Mouse (Mus musculus): ENCODE measurements around the gene Arf1. TPM values are rescaled to one million over a fixed set of nuclear protein-coding genes. Genes with fewer than 3 reads are reported as not detected.

Arf1 gene
- polyA plus RNA-seq, 1 experiment: 565 TPM

- DNase-seq (ENCODE audit: low read depth): no peak
- TF ChIP-seq POLR2A (IDR thresholded peaks at IDR 0.05; ENCODE audit: borderline replicate concordance, extremely low read depth, insufficient read depth, insufficient read length, poor library complexity, severe bottlenecking) (no peak), CTCF (IDR thresholded peaks at IDR 0.05; ENCODE audit: borderline replicate concordance, extremely low read depth, insufficient read depth, insufficient read length) (no peak)
Observed at GRCm38 (mm10) chr11:59209580-59209979, 18.5 kb downstream of the Arf1 start.

DNA sequence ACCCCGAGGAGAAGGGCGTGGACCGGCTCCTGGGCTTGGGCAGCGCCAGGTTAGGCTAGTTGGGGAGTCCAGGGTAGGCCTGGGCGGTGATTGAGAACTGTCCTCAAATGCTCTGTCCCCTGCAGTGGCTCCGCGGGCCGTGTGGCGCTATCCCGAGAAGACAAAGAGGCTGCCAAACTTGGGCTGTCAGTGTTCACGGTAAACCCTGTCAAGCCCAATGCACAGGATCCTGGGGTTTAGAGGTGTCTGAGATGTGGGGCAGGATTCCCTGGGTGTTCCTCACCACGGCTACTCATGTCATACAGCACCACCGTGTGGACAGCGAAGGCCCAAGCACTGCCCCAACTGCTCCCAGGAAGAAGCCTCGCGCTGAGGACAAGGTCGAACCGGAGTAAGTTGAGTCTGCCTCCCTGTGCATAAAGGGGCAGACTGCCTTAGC, 19.0 kb downstream of the Arf1 start:
- TF ChIP-seq POLR2A (IDR thresholded peaks at IDR 0.05; ENCODE audit: borderline replicate concordance, extremely low read depth, insufficient read depth, insufficient read length, poor library complexity, severe bottlenecking): no peak
- peak; percentile 64 for TF ChIP-seq CTCF (IDR thresholded peaks at IDR 0.05; ENCODE audit: borderline replicate concordance, extremely low read depth, insufficient read depth, insufficient read length)

GRCm38 (mm10) chr11:59208153-59208831, 19.8 kb downstream of the Arf1 start, which contains the start of gene 2310033P09Rik:
TSS of gene 2310033P09Rik (plus strand) at chr11:59208321.
- TF ChIP-seq CTCF (IDR thresholded peaks at IDR 0.05; ENCODE audit: borderline replicate concordance, extremely low read depth, insufficient read depth, insufficient read length): no peak
- TF ChIP-seq POLR2A (IDR thresholded peaks at IDR 0.05; ENCODE audit: borderline replicate concordance, extremely low read depth, insufficient read depth, insufficient read length, poor library complexity, severe bottlenecking): peak; percentile 67; the same call in 1 of the 2 replicates
- peak; percentile 99 for DNase-seq (ENCODE audit: low read depth)

More for the DNA sequence above, 19.0 kb downstream of the Arf1 start:
- DNase-seq (ENCODE audit: low read depth): peak; percentile 78

DNA sequence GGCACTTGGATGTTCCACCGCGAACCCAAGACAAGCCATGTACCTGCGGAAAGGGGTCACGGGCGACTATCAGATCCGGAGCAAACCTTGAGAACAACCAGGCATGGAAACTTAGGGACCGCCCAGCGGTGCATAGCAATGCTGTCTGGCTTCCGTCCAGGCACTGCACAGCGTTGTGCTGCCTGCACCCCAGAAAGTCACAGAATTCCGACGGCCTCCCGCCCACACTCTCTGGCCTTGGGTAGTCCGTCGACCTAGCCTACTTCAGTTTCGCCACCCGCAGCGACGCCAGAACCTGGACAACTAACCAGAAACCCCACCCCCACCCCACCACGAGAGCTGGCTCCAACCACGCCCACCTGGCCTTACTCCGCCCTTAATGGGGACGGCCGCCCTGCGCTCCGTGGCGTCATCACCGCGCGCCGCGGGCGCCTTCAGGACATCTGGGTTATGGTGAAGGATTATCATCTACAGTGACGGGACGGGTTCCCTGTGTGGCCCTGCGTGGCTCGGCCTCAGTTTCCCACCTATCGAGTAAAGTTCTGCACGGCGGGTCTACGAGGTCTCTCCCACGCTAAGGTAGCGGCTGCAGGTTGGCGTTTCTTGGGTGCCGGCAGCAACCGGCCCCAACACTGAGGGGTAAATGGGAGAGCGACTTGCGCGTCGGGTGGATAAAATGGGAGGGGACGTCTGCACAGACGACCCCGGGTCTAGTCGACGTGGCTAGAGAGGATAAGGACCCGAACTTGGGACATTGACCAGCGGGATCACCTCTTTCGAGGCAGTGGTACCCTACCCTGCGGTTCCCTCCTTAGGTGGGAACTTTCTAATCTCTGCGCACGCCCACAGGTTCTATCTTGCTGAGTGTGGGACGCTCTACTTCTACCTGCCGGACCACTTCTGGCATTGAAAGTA, 25.7 kb downstream of the Arf1 start, which contains the start of gene Mrpl55:
TSS of gene Mrpl55 (plus strand) at position 406 of the 915 bp plus-strand sequence.
- TF ChIP-seq CTCF (IDR thresholded peaks at IDR 0.05; ENCODE audit: borderline replicate concordance, extremely low read depth, insufficient read depth, insufficient read length) (no peak), POLR2A (IDR thresholded peaks at IDR 0.05; ENCODE audit: borderline replicate concordance, extremely low read depth, insufficient read depth, insufficient read length, poor library complexity, severe bottlenecking) (peak; percentile 35; the same call in 1 of the 2 replicates)
- DNase-seq (ENCODE audit: low read depth): peak; percentile 98

GRCm38 (mm10) chr11:59201216-59202002, 26.7 kb downstream of the Arf1 start:
- DNase-seq (ENCODE audit: low read depth): no peak
- no peak for TF ChIP-seq CTCF (IDR thresholded peaks at IDR 0.05; ENCODE audit: borderline replicate concordance, extremely low read depth, insufficient read depth, insufficient read length)
- TF ChIP-seq POLR2A (IDR thresholded peaks at IDR 0.05; ENCODE audit: borderline replicate concordance, extremely low read depth, insufficient read depth, insufficient read length, poor library complexity, severe bottlenecking): no peak

DNA sequence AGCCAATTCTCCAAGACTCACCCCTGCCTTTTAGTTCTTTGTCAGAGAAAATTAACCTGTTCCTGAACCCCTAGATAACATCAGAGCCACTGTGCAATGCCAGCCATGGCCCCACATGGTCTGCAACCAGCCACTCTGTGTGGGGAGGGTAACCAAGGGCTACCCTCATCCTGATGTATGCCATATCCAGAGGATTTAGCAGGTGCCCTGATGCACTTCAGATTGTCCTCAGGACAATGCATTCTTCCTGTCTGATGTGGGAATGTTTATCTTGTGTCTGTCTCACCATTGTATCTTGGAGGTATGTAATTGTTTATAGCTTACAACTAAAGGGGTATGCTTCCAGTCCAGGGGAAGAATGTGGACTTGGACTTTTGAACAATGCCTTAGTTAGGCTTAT, 31.8 kb downstream of the Arf1 start:
- no peak for TF ChIP-seq CTCF (IDR thresholded peaks at IDR 0.05; ENCODE audit: borderline replicate concordance, extremely low read depth, insufficient read depth, insufficient read length)
- no peak for TF ChIP-seq POLR2A (IDR thresholded peaks at IDR 0.05; ENCODE audit: borderline replicate concordance, extremely low read depth, insufficient read depth, insufficient read length, poor library complexity, severe bottlenecking)
- DNase-seq (ENCODE audit: low read depth): no peak

- no peak for DNase-seq (ENCODE audit: low read depth)
- TF ChIP-seq CTCF (IDR thresholded peaks at IDR 0.05; ENCODE audit: borderline replicate concordance, extremely low read depth, insufficient read depth, insufficient read length): no peak
- no peak for TF ChIP-seq POLR2A (IDR thresholded peaks at IDR 0.05; ENCODE audit: borderline replicate concordance, extremely low read depth, insufficient read depth, insufficient read length, poor library complexity, severe bottlenecking)
Observed at GRCm38 (mm10) chr11:59192059-59192386, 36.0 kb downstream of the Arf1 start, which contains the start of gene Guk1. TSS of gene Guk1 (minus strand) at chr11:59192212.

DNA sequence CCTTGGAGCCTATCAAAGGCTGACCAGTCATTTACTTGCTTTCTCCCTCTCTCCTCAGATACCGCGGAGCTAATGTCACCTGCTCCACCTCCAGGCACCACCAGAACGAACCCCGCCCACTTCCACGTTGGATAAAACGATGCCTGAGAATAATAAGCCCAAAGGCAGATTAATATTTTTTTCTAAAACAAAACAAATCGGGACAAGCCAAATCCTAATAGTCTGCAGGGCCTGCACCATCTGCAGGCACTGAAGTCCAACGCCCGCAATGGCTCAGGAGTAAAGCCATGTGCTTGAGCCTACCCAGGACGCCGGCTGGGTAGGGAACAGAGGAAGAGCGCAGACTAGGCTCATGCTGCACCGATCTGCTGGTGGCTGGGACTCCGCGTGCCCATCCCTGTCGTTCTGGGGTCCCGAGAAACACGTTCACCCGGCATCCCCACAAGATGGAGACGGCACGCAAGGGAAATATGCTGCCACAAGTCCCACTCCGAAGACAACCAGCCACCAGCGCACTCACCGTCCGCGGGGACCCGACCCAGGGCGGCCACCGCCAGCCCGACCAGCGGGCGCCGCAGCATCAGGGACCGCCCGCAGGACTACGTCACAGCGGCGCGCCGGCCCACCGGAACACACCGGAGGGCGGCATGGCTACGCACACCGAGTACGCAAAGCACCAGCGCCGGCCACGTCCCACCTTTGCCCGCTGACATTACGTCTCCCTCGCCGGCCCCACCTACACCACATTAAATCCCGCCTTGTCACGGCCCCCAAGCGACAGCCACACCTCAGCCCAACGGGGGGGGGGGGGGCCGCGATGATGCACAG, 36.6 kb downstream of the Arf1 start:
- TF ChIP-seq CTCF (IDR thresholded peaks at IDR 0.05; ENCODE audit: borderline replicate concordance, extremely low read depth, insufficient read depth, insufficient read length): no peak
- peak; percentile 98 for TF ChIP-seq POLR2A (IDR thresholded peaks at IDR 0.05; ENCODE audit: borderline replicate concordance, extremely low read depth, insufficient read depth, insufficient read length, poor library complexity, severe bottlenecking)
- DNase-seq (ENCODE audit: low read depth): peak; percentile 97

DNA sequence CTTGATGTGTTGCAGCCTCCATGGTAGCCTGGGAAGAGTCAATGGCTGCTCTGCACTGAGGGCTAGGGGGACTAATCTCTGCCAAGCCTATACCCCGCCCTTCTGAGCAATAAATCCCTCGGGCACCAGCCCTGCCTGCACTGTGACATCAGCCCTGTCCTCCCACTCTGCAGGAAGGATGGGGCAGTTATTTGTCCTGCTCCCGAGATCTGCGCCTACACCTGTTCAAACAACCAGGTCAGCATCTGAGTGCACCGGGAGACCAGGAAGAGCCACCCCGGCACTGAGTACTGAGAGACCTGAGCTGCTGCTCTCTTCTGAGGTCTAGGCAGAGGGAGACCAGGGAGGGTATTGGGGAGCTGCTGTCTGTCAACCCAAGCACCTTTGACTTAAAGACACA, 40.4 kb downstream of the Arf1 start:
- TF ChIP-seq POLR2A (IDR thresholded peaks at IDR 0.05; ENCODE audit: borderline replicate concordance, extremely low read depth, insufficient read depth, insufficient read length, poor library complexity, severe bottlenecking) (no peak), CTCF (IDR thresholded peaks at IDR 0.05; ENCODE audit: borderline replicate concordance, extremely low read depth, insufficient read depth, insufficient read length) (no peak)
- DNase-seq (ENCODE audit: low read depth): no peak

GRCm38 (mm10) chr11:59185490-59185889, 42.6 kb downstream of the Arf1 start:
- no peak for DNase-seq (ENCODE audit: low read depth)
- TF ChIP-seq CTCF (IDR thresholded peaks at IDR 0.05; ENCODE audit: borderline replicate concordance, extremely low read depth, insufficient read depth, insufficient read length) (no peak), POLR2A (IDR thresholded peaks at IDR 0.05; ENCODE audit: borderline replicate concordance, extremely low read depth, insufficient read depth, insufficient read length, poor library complexity, severe bottlenecking) (no peak)
